Mouse (Mus musculus) left cerebral cortex, adult 9 months (tissue): Measurements from ENCODE around the gene Ddx5.
"Not testable (repeated sequence)": the region's sequence is repeated elsewhere in the genome, so short reads cannot be mapped to it uniquely, and the experiment has no call there.

ENCODE experiments used
- DNase-seq, 2 experiments: peaks; one replicate each; pipeline ENCODE4 v3.0.0; 2022; ENCODE audit warnings: low spot score in 2 of 2

Gene Ddx5

DNA sequence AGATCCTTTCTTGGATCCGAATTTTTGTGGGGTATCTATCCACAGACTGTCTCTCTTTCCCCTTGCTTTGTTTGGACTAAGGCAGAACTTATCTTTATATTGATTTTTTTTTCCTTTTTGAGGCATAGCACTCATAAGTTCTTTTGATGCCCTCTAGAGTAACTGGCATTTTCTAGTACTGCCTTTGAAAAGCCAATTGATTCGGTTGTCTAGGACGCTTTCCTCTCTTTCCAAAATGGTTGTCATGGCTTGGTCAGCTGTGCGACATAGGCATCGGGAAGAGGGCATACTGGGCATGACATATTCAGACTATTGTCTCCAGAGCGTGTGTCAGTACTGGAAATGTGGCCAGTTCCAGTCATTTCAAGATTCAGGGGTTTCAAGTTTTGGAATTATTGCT lies 664 bp upstream of the Ddx5 start:
- no peak for DNase-seq

DNA sequence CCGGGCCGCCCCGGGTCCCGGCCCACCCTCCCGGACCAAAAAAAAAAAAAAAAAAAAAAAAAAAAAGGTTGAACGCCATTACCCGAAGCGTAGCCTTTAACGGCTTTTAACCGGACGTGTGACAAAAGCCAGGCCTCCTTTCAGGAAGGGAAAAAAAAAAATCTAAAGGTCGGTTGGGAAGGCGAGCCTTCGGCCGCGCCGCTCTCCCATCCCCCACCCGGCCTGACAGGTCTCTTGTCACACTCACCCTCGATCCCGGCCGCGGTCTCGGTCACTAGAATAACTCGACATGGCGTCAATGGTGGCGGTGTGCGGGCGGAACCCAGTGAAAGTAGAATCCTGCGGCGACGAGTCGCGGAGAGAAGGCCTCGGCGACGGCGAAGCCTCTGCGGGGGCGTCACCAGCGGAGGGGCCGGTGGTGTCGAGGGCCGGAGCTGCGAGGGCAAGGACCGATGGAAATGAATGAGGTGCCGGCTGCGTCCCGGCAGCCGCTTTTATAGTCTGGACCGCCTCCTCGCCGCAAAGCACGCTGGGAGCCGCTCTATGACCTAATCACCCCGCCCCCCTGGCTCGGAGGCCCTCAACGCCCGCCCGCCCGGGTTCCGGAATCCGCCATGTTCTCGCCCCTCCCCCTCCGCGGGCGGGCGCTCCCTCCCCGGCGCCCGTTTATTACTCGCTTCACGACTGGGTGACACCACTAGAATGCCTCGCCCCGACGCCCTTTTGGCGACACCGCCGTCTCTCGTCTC lies 785 bp downstream of the Ddx5 start:
- peak; percentile 87 to 97 for DNase-seq

GRCm38 (mm10) chr11:106787131-106788025 lies 1.6 kb downstream of the Ddx5 start:
- DNase-seq = peak; percentile 66 to 91

DNA sequence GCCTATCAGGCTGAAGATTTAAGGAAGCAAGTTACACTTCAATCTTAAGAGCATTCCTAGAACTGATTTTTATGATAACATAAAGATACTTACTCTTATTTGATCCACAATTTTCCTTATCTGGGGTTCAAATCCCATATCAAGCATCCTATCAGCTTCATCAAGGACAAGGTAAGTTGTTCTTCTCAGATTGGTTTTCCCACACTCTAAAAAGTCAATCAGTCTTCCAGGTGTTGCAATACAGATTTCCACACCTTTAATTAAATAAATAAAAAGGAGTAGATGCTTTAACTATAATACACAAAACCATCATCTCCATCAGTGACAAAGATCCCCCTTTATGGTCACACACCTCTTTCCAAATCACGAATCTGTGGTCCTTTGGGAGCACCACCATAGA lies 3.9 kb downstream of the Ddx5 start:
- no peak for DNase-seq

DNA sequence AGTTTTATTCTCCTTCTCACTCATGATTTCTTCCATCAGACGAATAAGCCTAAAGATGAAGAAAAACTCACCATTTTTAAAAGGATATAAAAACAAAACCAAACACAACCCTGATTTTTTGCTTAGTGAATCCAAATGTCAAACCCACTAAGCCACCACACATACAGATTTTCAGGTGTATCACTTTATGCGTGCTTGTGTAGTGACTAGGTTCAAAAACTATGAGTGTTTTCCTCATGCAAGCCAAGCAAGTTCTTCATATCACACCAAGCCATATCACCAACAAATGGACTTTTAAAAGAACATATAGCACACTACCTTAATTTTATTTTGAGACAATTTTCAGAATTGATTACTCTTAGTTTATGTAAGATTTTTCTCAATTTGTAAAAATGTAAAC lies 4.5 kb downstream of the Ddx5 start:
- no peak for DNase-seq

- DNase-seq = no peak
Measured at GRCm38 (mm10) chr11:106782841-106783764, 5.9 kb downstream of the Ddx5 start.

- DNase-seq = not testable (repeated sequence)
Measured at GRCm38 (mm10) chr11:106782271-106782670, 6.7 kb downstream of the Ddx5 start.

DNA sequence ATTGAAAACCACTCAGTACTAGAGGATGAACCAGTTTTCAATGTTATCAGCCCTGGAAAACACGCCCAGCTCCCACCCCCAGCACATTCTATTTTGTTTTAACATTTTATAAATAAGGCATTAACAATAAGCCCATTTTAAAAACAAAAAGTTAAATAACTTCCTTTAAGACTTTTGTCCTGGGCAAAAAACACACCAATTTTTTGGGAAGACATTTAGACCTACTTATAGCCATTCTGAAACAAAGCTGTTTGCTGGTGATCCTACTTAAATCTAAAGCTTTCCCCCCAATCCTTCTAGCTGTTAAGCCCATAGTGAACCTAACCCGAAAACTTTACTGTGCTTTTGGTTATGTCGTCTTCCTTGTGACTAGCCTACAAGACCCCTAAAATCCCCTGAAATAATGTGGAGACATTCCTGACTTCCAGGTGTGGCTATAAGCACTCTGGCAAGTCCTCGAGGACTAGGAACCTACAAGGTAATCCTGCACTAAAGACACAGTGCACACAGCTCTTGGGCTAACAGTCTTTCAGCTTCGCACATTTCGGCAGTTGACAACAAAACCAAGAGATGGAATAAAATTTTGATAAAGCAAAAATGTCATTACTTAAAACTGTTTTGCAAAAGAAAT lies 8.3 kb downstream of the Ddx5 start:
- no peak for DNase-seq

DNA sequence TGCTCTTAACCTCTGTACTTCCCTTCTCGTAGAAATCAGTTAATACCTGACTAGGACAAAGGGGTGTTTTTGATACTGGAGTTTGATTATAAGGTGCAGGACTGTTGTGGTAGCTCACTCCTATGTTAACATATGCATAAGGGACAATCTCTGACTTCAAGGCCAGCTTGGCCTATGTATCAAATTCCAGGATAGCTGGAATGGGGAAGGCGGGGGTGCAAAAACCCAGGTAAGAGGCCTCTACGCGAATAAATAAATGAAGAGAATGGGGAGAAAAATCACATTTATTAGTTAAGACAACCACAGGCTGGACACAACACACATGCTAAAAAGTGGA lies 8.9 kb downstream of the Ddx5 start:
- no peak for DNase-seq

GRCm38 (mm10) chr11:106779388-106780088 lies 9.4 kb downstream of the Ddx5 start, which contains the start of gene Polg2:
TSS of gene Polg2 (minus strand) at chr11:106779537.
- peak; percentile 83 to 90 for DNase-seq

- DNase-seq = no peak
Measured at GRCm38 (mm10) chr11:106778589-106779387, 10.2 kb downstream of the Ddx5 start.

DNA sequence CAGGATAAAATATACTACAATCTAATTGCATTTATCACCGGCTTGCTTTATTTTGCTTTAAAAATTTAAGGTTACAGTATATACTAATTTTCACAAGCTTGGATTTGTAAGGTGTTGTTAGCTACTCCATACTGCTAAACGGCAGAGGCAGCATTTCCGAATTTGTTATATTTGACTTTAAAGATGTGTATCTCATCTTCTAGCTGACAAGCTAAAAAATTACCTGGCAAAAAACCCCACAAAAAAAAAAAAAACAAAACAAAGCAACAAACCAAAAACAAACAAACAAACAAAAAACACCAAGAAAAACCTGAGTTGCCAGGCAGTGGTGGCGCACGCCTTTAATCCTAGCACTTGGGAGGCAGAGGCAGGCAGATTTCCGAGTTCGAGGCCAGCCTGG lies 10.9 kb downstream of the Ddx5 start:
- no peak for DNase-seq

GRCm38 (mm10) chr11:106777395-106777794 lies 11.6 kb downstream of the Ddx5 start:
- no peak for DNase-seq

DNA sequence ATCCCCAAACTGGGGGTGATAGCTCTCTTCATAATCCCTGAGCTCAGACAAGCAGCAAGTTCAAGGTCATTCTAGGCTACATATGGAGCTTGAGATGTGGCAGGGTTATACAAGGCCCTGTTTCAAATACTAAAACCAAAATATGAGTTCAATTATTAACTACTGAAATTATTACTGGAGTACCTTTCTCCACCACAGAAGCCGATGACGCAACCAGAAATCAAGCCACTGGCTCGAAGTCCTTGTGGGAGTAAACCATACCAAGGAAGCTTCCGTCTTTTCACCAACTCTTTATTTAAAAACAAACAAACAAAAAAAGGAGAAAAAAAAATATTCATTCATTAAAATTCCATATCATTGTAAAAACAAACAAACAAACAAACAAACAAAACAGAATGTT lies 12.0 kb downstream of the Ddx5 start:
- no peak for DNase-seq

GRCm38 (mm10) chr11:106773061-106773460 lies 15.9 kb downstream of the Ddx5 start:
- no peak for DNase-seq

GRCm38 (mm10) chr11:106770195-106770974 lies 18.6 kb downstream of the Ddx5 start:
- DNase-seq = no peak

DNA sequence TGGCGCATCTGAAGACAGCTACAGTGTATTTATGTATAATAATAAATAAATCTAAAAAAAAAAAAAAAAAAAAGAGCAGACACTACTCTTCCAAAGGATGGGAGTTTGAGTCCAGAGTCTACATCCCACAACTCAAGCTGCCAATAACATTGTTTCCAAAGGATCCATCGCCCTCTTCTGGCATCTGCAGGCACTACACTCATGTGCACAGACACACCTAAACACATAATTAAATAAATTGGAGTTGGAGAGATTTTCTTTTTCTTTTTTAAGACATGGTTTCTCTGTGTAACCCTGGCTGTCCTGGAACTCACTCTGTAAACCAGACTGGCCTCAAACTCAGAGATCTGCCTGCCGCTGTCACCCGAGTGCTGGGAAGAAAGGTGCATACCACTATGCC lies 21.5 kb downstream of the Ddx5 start:
- no peak for DNase-seq

DNA sequence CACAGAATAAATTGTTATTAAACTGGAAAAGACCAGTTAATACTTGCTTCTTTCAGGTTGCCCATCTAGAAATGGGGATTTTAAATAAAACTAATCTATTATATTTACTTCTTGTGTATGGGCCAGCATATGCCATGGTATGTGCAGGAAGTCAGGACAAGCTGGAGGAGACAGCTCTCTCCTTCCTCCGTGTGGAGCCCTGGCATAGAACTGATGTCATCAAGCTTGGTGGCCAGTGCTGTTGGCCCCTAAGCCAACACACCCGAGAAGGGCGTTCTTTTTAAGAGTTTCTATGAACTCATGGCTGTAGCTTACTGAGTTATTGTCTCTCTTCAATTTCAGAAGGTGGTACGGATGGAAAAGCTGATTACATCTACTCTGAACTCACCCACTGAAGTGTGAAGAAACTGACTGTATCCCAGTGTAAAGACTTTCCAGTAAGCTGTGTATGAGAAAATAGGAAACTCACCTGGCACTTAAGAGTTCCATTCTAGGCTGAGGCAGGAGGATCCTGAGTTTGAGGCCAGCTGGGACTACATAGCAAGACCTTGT lies 22.3 kb downstream of the Ddx5 start:
- no peak for DNase-seq

DNA sequence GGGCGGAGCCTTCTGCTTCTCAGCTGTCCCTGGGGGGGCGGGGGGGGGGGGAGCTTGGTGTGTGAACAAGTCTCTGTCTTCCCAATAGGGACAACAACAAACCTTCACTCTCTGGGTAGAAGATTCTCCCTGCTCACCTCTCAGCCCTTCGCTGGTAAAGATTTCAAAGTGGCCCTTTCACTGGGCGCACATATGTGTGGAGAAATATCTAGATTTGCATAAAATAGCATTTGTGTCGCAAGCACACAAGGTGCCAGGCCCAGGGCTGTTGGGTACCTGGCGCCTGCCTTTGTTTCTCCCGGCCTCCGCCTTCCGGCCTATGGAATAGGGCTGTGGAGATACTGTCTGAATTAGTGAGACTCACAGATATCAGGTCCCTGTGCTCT lies 26.2 kb downstream of the Ddx5 start:
- no peak for DNase-seq
